Mouse (Mus musculus): ENCODE data around the gene Jtb.
"Not testable (repeated sequence)": the region's sequence is repeated elsewhere in the genome, so short reads cannot be mapped to it uniquely, and the experiment has no call there.

The Jtb gene

GRCm38 (mm10) chr3:90224331-90224730 lies 7.1 kb upstream of the Jtb start:
- DNase-seq (ENCODE audit: low spot score) = no peak

- DNase-seq (ENCODE audit: low spot score) = no peak
These were observed 322 bp upstream of the Jtb start for GRCm38 (mm10) chr3:90231075-90231474.

GRCm38 (mm10) chr3:90241251-90241650 lies 9.9 kb downstream of the Jtb start:
- no peak for DNase-seq (ENCODE audit: low spot score)

GRCm38 (mm10) chr3:90241669-90242358 lies 10.4 kb downstream of the Jtb start:
- DNase-seq (ENCODE audit: low spot score) = no peak

GRCm38 (mm10) chr3:90242984-90243775 lies 11.8 kb downstream of the Jtb start, which contains the start of gene Creb3l4:
TSS of gene Creb3l4 (minus strand) at chr3:90243512.
- DNase-seq (ENCODE audit: low spot score) = no peak

GRCm38 (mm10) chr3:90245406-90245805 lies 14.0 kb downstream of the Jtb start:
- no peak for DNase-seq (ENCODE audit: low spot score)

GRCm38 (mm10) chr3:90247630-90247959 lies 16.2 kb downstream of the Jtb start:
- DNase-seq (ENCODE audit: low spot score) = no peak

GRCm38 (mm10) chr3:90247960-90248745 lies 16.8 kb downstream of the Jtb start, which contains the start of gene Slc39a1:
TSS of gene Slc39a1 (plus strand) at chr3:90248172.
- DNase-seq (ENCODE audit: low spot score) = peak; percentile 85

- no peak for DNase-seq (ENCODE audit: low spot score)
These were observed 17.3 kb downstream of the Jtb start for GRCm38 (mm10) chr3:90248746-90249100.

- no peak for DNase-seq (ENCODE audit: low spot score)
These were observed 19.4 kb downstream of the Jtb start for GRCm38 (mm10) chr3:90250791-90251190.

- not testable (repeated sequence) for DNase-seq (ENCODE audit: low spot score)
These were observed 20.4 kb downstream of the Jtb start for GRCm38 (mm10) chr3:90251731-90252226.

- DNase-seq (ENCODE audit: low spot score) = not testable (repeated sequence)
These were observed 21.3 kb downstream of the Jtb start for GRCm38 (mm10) chr3:90252659-90253058.

- not testable (repeated sequence) for DNase-seq (ENCODE audit: low spot score)
These were observed 21.8 kb downstream of the Jtb start for GRCm38 (mm10) chr3:90253174-90253573.

- DNase-seq (ENCODE audit: low spot score) = peak; percentile 81
These were observed 22.4 kb downstream of the Jtb start, which contains the start of gene Crtc2 for GRCm38 (mm10) chr3:90253653-90254418. TSS of gene Crtc2 (plus strand) at chr3:90254163.

GRCm38 (mm10) chr3:90254419-90255193 lies 23.2 kb downstream of the Jtb start:
- DNase-seq (ENCODE audit: low spot score) = no peak

- no peak for DNase-seq (ENCODE audit: low spot score)
These were observed 23.8 kb downstream of the Jtb start for GRCm38 (mm10) chr3:90255194-90255565.

- no peak for DNase-seq (ENCODE audit: low spot score)
These were observed 24.5 kb downstream of the Jtb start for GRCm38 (mm10) chr3:90255784-90256353.

- DNase-seq (ENCODE audit: low spot score) = no peak
These were observed 25.5 kb downstream of the Jtb start for GRCm38 (mm10) chr3:90256731-90257530.

GRCm38 (mm10) chr3:90258521-90258920 lies 27.1 kb downstream of the Jtb start:
- no peak for DNase-seq (ENCODE audit: low spot score)
